Mouse (Mus musculus): Measurements from ENCODE around the gene Aggf1.

DNA sequence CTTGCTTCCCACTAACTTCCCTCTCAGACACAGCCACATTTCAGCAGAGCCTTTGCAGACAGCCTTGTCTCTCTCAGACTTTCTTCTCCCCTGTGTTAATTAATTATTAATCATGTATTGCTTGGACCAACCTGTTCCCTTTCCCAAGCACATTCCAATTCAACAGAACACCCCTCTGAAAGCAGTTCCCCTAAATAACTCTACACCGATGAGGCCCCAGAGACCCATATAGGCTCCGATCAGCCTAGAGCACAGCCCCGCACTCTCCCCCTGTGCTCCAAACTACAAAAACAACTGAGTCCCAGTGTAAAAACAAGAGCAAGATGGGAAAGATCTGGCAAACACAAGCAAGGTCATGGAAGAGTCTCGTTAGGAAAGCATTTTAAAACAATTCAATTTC is 68.6 kb downstream of the Aggf1 start:
- TF ChIP-seq CTCF (IDR thresholded peaks at IDR 0.05; ENCODE audit: extremely low read depth, insufficient read length, insufficient replicate concordance, low read depth, low read length) (no peak), POLR2A (IDR thresholded peaks at IDR 0.05; ENCODE audit: low read depth, low read length) (no peak)
